Mouse (Mus musculus): ENCODE measurements around the gene Usp30. TPM values are rescaled to one million over a fixed set of nuclear protein-coding genes. Genes with fewer than 3 reads are reported as not detected.

The Usp30 gene
- polyA plus RNA-seq, 1 experiment from 2014 or later, result 19.9 TPM

- H3K4me1 ChIP-seq (ENCODE audit: control insufficient read depth, insufficient read depth, low read length), result peaks cover 2% of the 10 kb centered on the region; the same call in 1 of the 2 replicates
- no peak overlapping the region for H3K9ac ChIP-seq (ENCODE audit: low read depth, low read length)
- H3K9me3 ChIP-seq (replicated peaks; ENCODE audit: control insufficient read depth, low read length, poor library complexity, severe bottlenecking), result no peaks in the 10 kb centered on the region
- H3K4me3 ChIP-seq (ENCODE audit: low read depth, low read length), result no peak overlapping the region
- peaks cover 10% of the 10 kb centered on the region for H3K27me3 ChIP-seq (ENCODE audit: control insufficient read depth, insufficient read depth, low read depth, low read length)
- H3K36me3 ChIP-seq (ENCODE audit: control insufficient read depth, insufficient read depth, low read length), result no peaks in the 10 kb centered on the region
- no peak for ATAC-seq
- WGBS, result 33% methylated on average over 16 of the region's 16 CpGs
- no peak overlapping the region; the same call in 1 of the 2 replicates for H3K4me2 ChIP-seq (ENCODE audit: low read length)
- H3K27ac ChIP-seq (ENCODE audit: low read length), result no peak overlapping the region
These were observed 108.8 kb downstream of the Usp30 start for GRCm38 (mm10) chr5:114173877-114174581.

Other genes starting within 250 kb of the Usp30 start
- 1.6 and 2.0 TPM in 2 replicates for gene Selplg, start 232.8 kb upstream of the Usp30 start, polyA plus RNA-seq (2015; fragmentation: Nextera tagmentation; extraction: Ambion mirVana)
- 201 and 209 TPM in 2 replicates for gene Coro1c, start 156.7 kb upstream of the Usp30 start, polyA plus RNA-seq (2015; fragmentation: Nextera tagmentation; extraction: Ambion mirVana)
- gene Ssh1, start 71.6 kb upstream of the Usp30 start, polyA plus RNA-seq (2015; fragmentation: Nextera tagmentation; extraction: Ambion mirVana), result 9.4 and 13.7 TPM in 2 replicates
- gene Dao, start 61.8 kb upstream of the Usp30 start, polyA plus RNA-seq (2015; fragmentation: Nextera tagmentation; extraction: Ambion mirVana), result not detected in 2 replicates
- gene Svop, start 26.1 kb downstream of the Usp30 start, polyA plus RNA-seq (2015; fragmentation: Nextera tagmentation; extraction: Ambion mirVana), result 111 and 113 TPM in 2 replicates
- 5.1 and 5.8 TPM in 2 replicates for gene Alkbh2, start 62.8 kb downstream of the Usp30 start, polyA plus RNA-seq (2015; fragmentation: Nextera tagmentation; extraction: Ambion mirVana)
- 8.2 and 9.1 TPM in 2 replicates for gene Ung, start 64.9 kb downstream of the Usp30 start, polyA plus RNA-seq (2015; fragmentation: Nextera tagmentation; extraction: Ambion mirVana)
- 5.1 and 5.2 TPM in 2 replicates for gene Acacb, start 81.1 kb downstream of the Usp30 start, polyA plus RNA-seq (2015; fragmentation: Nextera tagmentation; extraction: Ambion mirVana)
- 0.32 and 0.36 TPM in 2 replicates for gene Foxn4, start 208.3 kb downstream of the Usp30 start, polyA plus RNA-seq (2015; fragmentation: Nextera tagmentation; extraction: Ambion mirVana)
- gene Myo1h, start 223.7 kb downstream of the Usp30 start, polyA plus RNA-seq (2015; fragmentation: Nextera tagmentation; extraction: Ambion mirVana), result 0.82 and 0.97 TPM in 2 replicates

All from midbrain, embryonic 16.5 days (tissue).